In the genomic region with DNA sequence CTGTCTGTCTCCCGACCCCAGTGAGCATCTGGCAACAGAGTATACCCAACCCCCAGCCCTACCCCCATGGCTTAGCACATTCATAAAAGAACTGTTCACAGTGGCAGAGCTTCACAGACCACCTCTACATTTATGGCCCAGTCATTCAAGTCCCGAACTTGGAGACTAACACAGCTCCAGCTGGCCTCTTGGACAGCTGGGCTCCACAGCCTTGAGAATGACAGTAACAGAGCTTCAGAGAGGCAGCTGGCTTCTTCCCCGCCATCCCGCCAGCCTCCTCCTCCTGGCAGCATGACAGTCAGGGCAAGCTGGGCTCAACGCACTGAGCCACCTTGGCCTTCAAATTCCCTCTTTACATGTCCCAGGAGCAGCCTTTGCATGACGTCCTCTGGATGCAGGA, we compare ENCODE assay signal across 16 mouse cellular contexts. TPM values are rescaled to one million over a fixed set of nuclear protein-coding genes. Genes with fewer than 3 reads are reported as not detected.
DNase-seq lines count a peak whose midpoint lies in the region; ATAC-seq lines count a peak whose summit lies in the region.
"Had no signal": no experiment of that assay in that cellular context is flagged by ENCODE, and none has a peak within 500 bp of the region (broad histone marks: within the 10 kb centered on the region; RNA-seq: fewer than 3 reads in every experiment).

No protein-coding gene starts in this region.

- no peaks in the 10 kb centered on the region for H3K36me3 ChIP-seq in forebrain, embryonic 16.5 days (ENCODE audit: control insufficient read depth, insufficient read depth)
- peaks cover 8% of the 10 kb centered on the region for H3K36me3 ChIP-seq in forebrain, embryonic 13.5 days (ENCODE audit: poor library complexity, severe bottlenecking)
- H3K36me3 ChIP-seq in embryonic facial prominence, embryonic 14.5 days (ENCODE audit: control insufficient read depth, insufficient read depth, low read length): peaks cover 14% of the 10 kb centered on the region

- ATAC-seq in forebrain, embryonic 16.5 days: peak; percentile 15; the same call in 1 of the 2 replicates
- ATAC-seq in forebrain, embryonic 13.5 days: no peak
- ATAC-seq in embryonic facial prominence, embryonic 14.5 days (ENCODE audit: low read depth): no peak; the same call in 1 of the 2 replicates
- ATAC-seq: inflammation-experienced regulatory T-cells, adult 6 months had no signal

- no peak overlapping the region for H3K4me3 ChIP-seq in forebrain, embryonic 16.5 days (replicated peaks; ENCODE audit: low read length)
- H3K4me3 ChIP-seq in forebrain, embryonic 13.5 days: no peak overlapping the region
- no peak overlapping the region for H3K4me3 ChIP-seq in embryonic facial prominence, embryonic 14.5 days (ENCODE audit: low read depth, low read length)
- H3K4me3 ChIP-seq: heart, embryonic 15.5 days; kidney, embryonic 15.5 days; limb, embryonic 15.5 days had no signal

- H3K27ac ChIP-seq in forebrain, embryonic 16.5 days (ENCODE audit: low read length): no peak overlapping the region
- no peak overlapping the region for H3K27ac ChIP-seq in forebrain, embryonic 13.5 days
- H3K27ac ChIP-seq in embryonic facial prominence, embryonic 14.5 days (replicated peaks; ENCODE audit: low read depth, low read length): no peak overlapping the region
- H3K27ac ChIP-seq: heart, embryonic 15.5 days; kidney, embryonic 15.5 days; limb, embryonic 15.5 days; macrophage had no signal

- intact Hi-C loops in left cerebral cortex, postnatal 4 days (cut with DNase I): no loop called here

- no peak overlapping the region for H3K9ac ChIP-seq in forebrain, embryonic 16.5 days (replicated peaks; ENCODE audit: low read depth, low read length)
- no peak overlapping the region for H3K9ac ChIP-seq in forebrain, embryonic 13.5 days
- no peak overlapping the region for H3K9ac ChIP-seq in embryonic facial prominence, embryonic 14.5 days (ENCODE audit: low read depth, low read length)
- H3K9ac ChIP-seq: heart, embryonic 15.5 days; kidney, embryonic 15.5 days; limb, embryonic 15.5 days had no signal

- no peaks in the 10 kb centered on the region for H3K27me3 ChIP-seq in forebrain, embryonic 16.5 days (replicated peaks; ENCODE audit: control insufficient read depth, insufficient read depth, low read length)
- H3K27me3 ChIP-seq in forebrain, embryonic 13.5 days: no peaks in the 10 kb centered on the region
- H3K27me3 ChIP-seq in embryonic facial prominence, embryonic 14.5 days (replicated peaks; ENCODE audit: control insufficient read depth, insufficient read depth, low read length): no peaks in the 10 kb centered on the region
- H3K27me3 ChIP-seq: heart, embryonic 15.5 days; kidney, embryonic 15.5 days; limb, embryonic 15.5 days had no signal

- 58% methylated on average over 6 of the region's 6 CpGs for WGBS in forebrain, embryonic 16.5 days
- WGBS in forebrain, embryonic 13.5 days: 60% methylated on average over 6 of the region's 6 CpGs
- WGBS in embryonic facial prominence, embryonic 14.5 days: 64% methylated on average over 6 of the region's 6 CpGs

- DNase-seq in left cerebral cortex, postnatal 4 days: peak; percentile 80
- DNase-seq in left cerebral cortex, adult 11 months (ENCODE audit: low spot score): no peak
- peak; percentile 60 for DNase-seq in cerebellum, adult 11-12 months
- DNase-seq in embryonic facial prominence, embryonic 14.5 days (ENCODE audit: low spot score): peak; percentile 26
- no peak for DNase-seq in lung, postnatal 4 days
- DNase-seq in thymus, postnatal 10 days (ENCODE audit: low spot score in 2 of 2): no peak
- DNase-seq: embryo, embryonic 11 days; right cerebral cortex, postnatal 4 days; thymus, postnatal 4 days had no signal

- H3K9me3 ChIP-seq in forebrain, embryonic 16.5 days (ENCODE audit: control insufficient read depth, low read length): no peaks in the 10 kb centered on the region
- no peaks in the 10 kb centered on the region for H3K9me3 ChIP-seq in forebrain, embryonic 13.5 days (replicated peaks)
- no peaks in the 10 kb centered on the region for H3K9me3 ChIP-seq in embryonic facial prominence, embryonic 14.5 days (ENCODE audit: control insufficient read depth, low read length)
- H3K9me3 ChIP-seq: heart, embryonic 15.5 days; kidney, embryonic 15.5 days; limb, embryonic 15.5 days had no signal

- 0 out of 2 replicates have a peak, but pooled peaks cover 2% of the 10 kb centered on the region for H3K4me1 ChIP-seq in forebrain, embryonic 16.5 days (replicated peaks; ENCODE audit: control insufficient read depth, insufficient read depth, low read length)
- peaks cover 6% of the 10 kb centered on the region; the same call in 1 of the 2 replicates for H3K4me1 ChIP-seq in forebrain, embryonic 13.5 days
- no peaks in the 10 kb centered on the region for H3K4me1 ChIP-seq in embryonic facial prominence, embryonic 14.5 days (ENCODE audit: control insufficient read depth, insufficient read depth, low read length)

- H3K4me2 ChIP-seq in forebrain, embryonic 16.5 days (ENCODE audit: low read length): no peak overlapping the region
- H3K4me2 ChIP-seq in forebrain, embryonic 13.5 days: no peak overlapping the region
- no peak overlapping the region for H3K4me2 ChIP-seq in embryonic facial prominence, embryonic 14.5 days (ENCODE audit: low read depth, low read length)
- H3K4me2 ChIP-seq: heart, embryonic 15.5 days; kidney, embryonic 15.5 days; limb, embryonic 15.5 days had no signal

RNA-seq across cellular contexts. Expression of a gene that starts 20.9 kb away (rescaled TPM):
- polyA plus RNA-seq in forebrain, embryonic 16.5 days (2015; fragmentation: Nextera tagmentation; extraction: Ambion mirVana): 268 and 295 TPM in 2 replicates
- 199 and 202 TPM in 2 replicates for polyA plus RNA-seq in forebrain, embryonic 13.5 days (2015; fragmentation: Nextera tagmentation; extraction: Ambion mirVana)
- total RNA-seq in left cerebral cortex, postnatal 4 days (2021): 100 to 1,000 TPM; 169 to 171 TPM
- 75.4 and 77.0 TPM in 2 replicates for polyA plus RNA-seq in embryonic facial prominence, embryonic 14.5 days (2014; fragmentation: Nextera tagmentation; extraction: Ambion mirVana)

RNA-seq across cellular contexts. Expression of a gene that starts 27.2 kb away (rescaled TPM):
- polyA plus RNA-seq in forebrain, embryonic 16.5 days (2015; fragmentation: Nextera tagmentation; extraction: Ambion mirVana): 23.3 and 25.6 TPM in 2 replicates
- polyA plus RNA-seq in forebrain, embryonic 13.5 days (2015; fragmentation: Nextera tagmentation; extraction: Ambion mirVana): 17.1 and 17.9 TPM in 2 replicates
- 10 to 100 TPM; 53.7 to 54.5 TPM for total RNA-seq in left cerebral cortex, postnatal 4 days (2021)
- 42.2 and 46.6 TPM in 2 replicates for polyA plus RNA-seq in embryonic facial prominence, embryonic 14.5 days (2014; fragmentation: Nextera tagmentation; extraction: Ambion mirVana)

Comparison
In these comparisons a context has a peak if more than half of its experiments do, and no peak if none do; other contexts are left out.
1. DNase-seq: peak in left cerebral cortex, postnatal 4 days (single experiment), cerebellum, adult 11-12 months (single experiment) and embryonic facial prominence, embryonic 14.5 days (single experiment); none in left cerebral cortex, adult 11 months (single experiment), lung, postnatal 4 days (0 of 2) and thymus, postnatal 10 days (0 of 2).